In the genomic region with DNA sequence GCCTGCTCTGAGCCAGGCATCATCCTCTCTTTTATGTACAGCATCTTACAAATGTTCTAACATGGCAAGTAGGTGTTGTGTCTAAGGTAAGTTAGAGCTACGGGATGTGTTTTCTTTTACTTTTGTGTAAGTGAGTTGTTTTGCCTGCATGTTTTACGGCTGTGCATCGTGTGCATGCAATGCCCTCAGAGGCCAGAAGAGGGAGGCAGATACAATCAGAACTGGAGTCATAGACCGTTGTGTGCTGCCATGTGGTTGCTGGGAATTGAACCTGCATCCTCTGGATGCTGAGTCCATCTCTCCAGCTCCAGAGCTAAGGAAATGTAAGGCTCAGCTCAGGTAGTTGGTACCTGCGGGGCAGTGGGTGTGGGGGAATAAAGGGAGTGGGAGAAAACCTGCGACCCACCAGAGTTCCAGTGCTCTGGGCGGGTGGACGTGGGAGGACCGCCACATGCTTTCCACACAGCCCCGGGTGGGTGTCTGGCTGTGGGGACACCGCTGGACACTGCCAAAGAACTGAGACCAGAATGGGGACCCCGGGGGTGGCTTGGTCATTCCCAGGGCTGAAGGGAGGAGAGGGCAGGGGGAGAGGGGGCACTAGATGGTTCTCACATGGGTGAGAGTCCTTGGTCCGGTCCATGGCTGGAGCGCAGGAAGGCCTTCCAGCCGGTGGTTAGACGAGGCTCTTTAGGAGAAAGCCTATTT, we compare ENCODE assay signal across 11 mouse cellular contexts.
A peak's percentile ranks its signal among the peaks of the same experiment; 100 is the strongest.
DNase-seq lines count a peak whose midpoint lies in the region; TF ChIP-seq lines count a peak whose summit lies in the region.
"Had no signal": no experiment of that assay in that cellular context is flagged by ENCODE, and none has a peak within 500 bp of the region (broad histone marks: within the 10 kb centered on the region; RNA-seq: fewer than 3 reads in every experiment).

No protein-coding gene starts in this region.

- H3K4me1 ChIP-seq in testis, adult 2 months (ENCODE audit: control insufficient read depth, insufficient read depth, low read length), result peaks cover 2% of the 10 kb centered on the region
- H3K4me1 ChIP-seq: neural tube, embryonic 12.5 days had no signal

- DNase-seq in kidney, adult 9 months, result peak; percentile 18
- no peak for DNase-seq in kidney, postnatal 10 days
- DNase-seq in testis, postnatal 14 days (ENCODE audit: low spot score), result no peak
- DNase-seq in brain, embryonic 14.5 days (ENCODE audit: low read depth), result no peak
- peak; percentile 11 for DNase-seq in thymus, postnatal 25 days
- no peak for DNase-seq in cerebellum, postnatal 25 days
- no peak for DNase-seq in ovary, adult 18-20 months (ENCODE audit: low spot score)
- DNase-seq: spleen, adult 18-20 months had no signal

- H3K4me3 ChIP-seq in testis, adult 2 months (ENCODE audit: control insufficient read depth, low read depth, low read length), result peak overlapping the region; percentile 4; the same call in 1 of the 2 replicates
- H3K4me3 ChIP-seq: heart, embryonic 15.5 days; neural tube, embryonic 12.5 days had no signal

- peak; percentile 70; the same call in 1 of the 2 replicates for TF ChIP-seq CTCF in testis, adult 2 months (IDR thresholded peaks at IDR 0.05; ENCODE audit: control insufficient read depth, insufficient read depth, insufficient replicate concordance, low read depth, low read length)
- peak; percentile 40; the same call in 1 of the 2 replicates for TF ChIP-seq CTCF in brain, embryonic 14.5 days (IDR thresholded peaks at IDR 0.05; ENCODE audit: borderline replicate concordance, extremely low read depth, insufficient read depth, insufficient read length)

- no peak for TF ChIP-seq POLR2A in testis, adult 2 months (IDR thresholded peaks at IDR 0.05; ENCODE audit: control insufficient read depth, low read depth, low read length)
- no peak for TF ChIP-seq POLR2A in brain, embryonic 14.5 days (IDR thresholded peaks at IDR 0.05; ENCODE audit: borderline replicate concordance, extremely low read depth, insufficient read depth, insufficient read length, poor library complexity, severe bottlenecking)

- no peaks in the 10 kb centered on the region for H3K36me3 ChIP-seq in testis, adult 2 months (ENCODE audit: control insufficient read depth, insufficient read depth, low read length)
- H3K36me3 ChIP-seq: heart, embryonic 15.5 days; neural tube, embryonic 12.5 days had no signal

- H3K27ac ChIP-seq in testis, adult 2 months (ENCODE audit: control insufficient read depth, insufficient read depth, low read depth, low read length), result no peak overlapping the region
- H3K27ac ChIP-seq: heart, embryonic 15.5 days; neural tube, embryonic 12.5 days had no signal

- H3K27me3 ChIP-seq in testis, adult 2 months (ENCODE audit: control insufficient read depth, insufficient read depth, low read length), result no peaks in the 10 kb centered on the region
- H3K27me3 ChIP-seq: heart, embryonic 15.5 days; neural tube, embryonic 12.5 days had no signal

Comparison
In these comparisons a context has a peak if more than half of its experiments do, and no peak if none do; other contexts are left out.
1. DNase-seq: peak in kidney, adult 9 months (single experiment) and thymus, postnatal 25 days (single experiment); none in kidney, postnatal 10 days (single experiment), testis, postnatal 14 days (single experiment), brain, embryonic 14.5 days (single experiment), cerebellum, postnatal 25 days (0 of 2) and ovary, adult 18-20 months (single experiment).